Mouse (Mus musculus): ENCODE results near the gene Cog7. TPM values are rescaled to one million over a fixed set of nuclear protein-coding genes. Genes with fewer than 3 reads are reported as not detected.

Gene Cog7
- polyA plus RNA-seq (2017; shearing (Covaris generic)) = 10 to 100 TPM; 11.6 to 12.3 TPM

DNA sequence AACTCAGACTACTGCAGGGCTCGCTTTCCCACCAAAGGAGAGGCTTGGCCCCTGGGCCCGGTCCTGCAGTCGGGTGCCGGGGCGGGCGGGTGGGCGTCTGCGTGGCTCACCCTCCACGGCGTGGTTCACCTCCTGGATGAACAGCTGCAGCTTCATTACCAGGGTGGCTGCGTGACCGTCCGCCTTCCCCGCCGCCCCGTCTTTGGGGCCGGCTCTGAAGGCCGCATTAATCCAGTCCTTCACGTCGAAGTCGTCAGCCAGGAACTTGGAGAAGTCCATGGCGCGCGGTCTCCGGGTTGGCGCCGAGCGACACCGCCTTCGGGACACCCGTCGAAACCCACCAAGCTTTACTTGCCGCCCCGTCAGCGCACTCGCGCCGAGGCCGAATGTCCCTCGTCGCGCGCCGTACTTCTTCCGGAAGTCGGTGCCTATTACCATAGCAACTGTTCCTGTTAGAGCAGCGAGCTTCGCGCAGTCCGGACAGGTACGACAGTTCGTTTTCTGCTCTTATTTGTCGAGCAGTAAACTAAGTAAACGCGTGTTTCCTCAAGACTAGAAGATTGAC lies at the start of gene Cog7:
TSS of gene Cog7 (minus strand) at position 405 of the 565 bp plus-strand sequence.

DNA sequence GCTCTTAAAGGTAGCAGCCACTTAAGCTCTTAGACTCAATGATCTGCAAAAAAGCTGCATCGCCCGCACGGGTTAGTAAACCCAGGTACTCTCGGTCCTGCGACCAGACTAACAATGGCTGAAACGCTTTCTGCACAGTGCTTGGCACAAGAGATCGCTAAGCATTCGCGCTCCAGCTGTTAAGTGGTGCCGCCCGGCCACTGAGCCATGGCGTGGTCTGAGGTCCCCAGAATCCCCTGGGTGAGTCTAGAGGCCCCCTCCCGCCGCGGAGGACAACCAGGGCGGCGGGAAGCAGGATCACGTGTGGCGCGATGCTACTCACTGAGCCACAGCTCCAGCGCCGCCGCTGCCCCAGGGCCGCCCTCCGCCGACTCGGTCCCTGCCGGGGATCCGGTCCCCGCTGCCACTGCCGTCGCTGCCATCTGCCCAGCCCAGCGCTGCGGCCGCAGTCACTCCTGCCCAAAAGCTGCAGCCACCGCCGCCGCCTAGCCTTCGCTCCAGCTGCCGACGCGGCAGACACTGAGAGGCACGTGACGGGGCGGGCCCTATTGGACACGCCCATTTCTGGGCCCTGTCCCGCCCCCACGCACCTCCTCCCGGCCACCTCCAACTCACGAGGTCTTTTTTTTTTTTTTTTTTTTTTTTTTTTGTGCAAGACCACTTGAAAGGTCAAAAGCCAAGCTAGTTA lies 39.3 kb upstream of the Cog7 start, which contains the start of gene Gga2:
TSS of gene Gga2 (minus strand) at position 556 of the 688 bp plus-strand sequence.

DNA sequence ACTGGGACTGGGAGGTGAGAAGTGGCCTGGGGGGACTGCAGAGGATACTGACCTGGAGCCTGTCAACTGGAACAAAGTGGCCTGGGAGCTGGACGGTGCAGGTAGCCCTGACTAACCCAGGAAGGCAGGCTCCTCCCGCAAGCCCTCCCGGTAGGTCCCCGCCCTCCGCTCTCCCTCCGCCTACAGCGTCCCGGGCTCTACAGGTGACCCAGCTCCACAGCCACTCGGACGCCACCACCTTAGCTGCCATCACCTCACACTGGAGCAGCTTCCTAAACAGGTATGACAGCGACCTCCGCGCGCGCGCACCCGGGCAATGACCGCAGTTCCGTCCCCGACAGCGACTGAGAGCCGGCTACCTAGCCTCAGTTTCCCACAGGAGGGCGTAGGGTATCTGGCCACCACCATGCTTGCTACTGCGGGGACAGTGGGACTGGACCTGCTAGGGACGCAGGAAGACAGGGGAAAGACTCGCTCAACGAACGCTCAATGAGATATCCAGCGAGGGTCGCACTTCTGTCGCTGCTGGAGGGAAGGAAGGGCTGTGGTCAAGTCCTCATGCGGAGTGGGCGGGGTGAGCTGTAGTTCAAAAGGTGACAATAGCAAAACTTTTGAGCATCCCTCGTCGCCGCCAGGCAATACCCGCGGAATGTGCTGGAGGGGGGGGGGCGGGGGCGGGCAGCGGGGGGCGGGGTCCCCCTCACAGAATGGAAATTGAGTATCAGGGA lies 116.5 kb downstream of the Cog7 start, which contains the start of gene Scnn1b:
TSS of gene Scnn1b (plus strand) at position 181 of the 728 bp plus-strand sequence.

Other genes with a start within 250 kb of the Cog7 start
- under 1 TPM in 1 of 2 experiments, not detected in 1; 0.06 TPM for gene Scnn1g, start 247.2 kb downstream of the Cog7 start, polyA plus RNA-seq (2017; shearing (Covaris generic))
- gene Scnn1b, start 116.7 kb downstream of the Cog7 start, polyA plus RNA-seq (2017; shearing (Covaris generic)) = under 1 TPM in 1 of 2 experiments, not detected in 1; 0.09 TPM
- gene Gga2, start 39.5 kb upstream of the Cog7 start, polyA plus RNA-seq (2017; shearing (Covaris generic)) = 1 to 10 TPM; 5.8 to 8.8 TPM
- gene Ubfd1, start 85.5 kb upstream of the Cog7 start, polyA plus RNA-seq (2017; shearing (Covaris generic)) = 10 to 100 TPM; 29.4 to 39.1 TPM
- gene Ears2, start 85.6 kb upstream of the Cog7 start, polyA plus RNA-seq (2017; shearing (Covaris generic)) = 10 to 100 TPM; 12.3 to 13.8 TPM
- 100 to 1,000 TPM; 179 to 220 TPM for gene Ndufab1, start 120.2 kb upstream of the Cog7 start, polyA plus RNA-seq (2017; shearing (Covaris generic))
- gene Palb2, start 151.3 kb upstream of the Cog7 start, polyA plus RNA-seq (2017; shearing (Covaris generic)) = 10 to 100 TPM in 1 of 2 experiments, 1 to 10 TPM in 1; 4.2 to 10.3 TPM
- 100 to 1,000 TPM; 123 to 126 TPM for gene Dctn5, start 151.3 kb upstream of the Cog7 start, polyA plus RNA-seq (2017; shearing (Covaris generic))
- gene Plk1, start 177.7 kb upstream of the Cog7 start, polyA plus RNA-seq (2017; shearing (Covaris generic)) = 10 to 100 TPM in 1 of 2 experiments, 1 to 10 TPM in 1; 6.6 to 13.0 TPM
- gene Ern2, start 204.5 kb upstream of the Cog7 start, polyA plus RNA-seq (2017; shearing (Covaris generic)) = not detected
- gene Chp2, start 237.8 kb upstream of the Cog7 start, polyA plus RNA-seq (2017; shearing (Covaris generic)) = under 1 TPM in 1 of 2 experiments, not detected in 1; 0.16 TPM

Data from activated CD4-positive, CD25-positive, alpha-beta regulatory T cell (primary cell).